Mouse (Mus musculus): ENCODE data around the gene Med25. TPM values are rescaled to one million over a fixed set of nuclear protein-coding genes. Genes with fewer than 3 reads are reported as not detected.

The Med25 gene
- polyA plus RNA-seq, 1 experiment from 2014 or later: 64.4 TPM

GRCm38 (mm10) chr7:44828706-44829105 lies 63.8 kb downstream of the Med25 start:
- no peak for ATAC-seq (ENCODE audit: low FRiP score, low TSS enrichment)
- Histone ChIP-seq H3K9me3 (ENCODE audit: control insufficient read depth, low read length) (no peaks in the 10 kb centered on the region), H3K27me3 (ENCODE audit: control insufficient read depth, insufficient read depth, low read length) (no peaks in the 10 kb centered on the region), H3K9ac (ENCODE audit: low read length) (no peak overlapping the region), H3K4me1 (replicated peaks; ENCODE audit: control insufficient read depth, insufficient read depth) (no peaks in the 10 kb centered on the region), H3K4me3 (ENCODE audit: low read depth, low read length) (no peak overlapping the region), H3K4me2 (replicated peaks; ENCODE audit: low read depth) (no peak overlapping the region), H3K36me3 (ENCODE audit: control insufficient read depth, insufficient read depth, low read length) (peaks cover 24% of the 10 kb centered on the region), H3K27ac (replicated peaks) (no peak overlapping the region)
- TF ChIP-seq CTCF (IDR thresholded peaks at IDR 0.05; ENCODE audit: low read depth) (no peak), EP300 (optimal IDR thresholded peaks at IDR 0.05) (no peak)
- WGBS: 94% methylated on average over 5 of the region's 5 CpGs
- no peak for DNase-seq (ENCODE audit: low spot score)

GRCm38 (mm10) chr7:44826771-44827170 lies 65.7 kb downstream of the Med25 start:
- H3K4me1 ChIP-seq (replicated peaks; ENCODE audit: control insufficient read depth, insufficient read depth): no peaks in the 10 kb centered on the region
- no peak overlapping the region for H3K9ac ChIP-seq (ENCODE audit: low read length)
- ATAC-seq (ENCODE audit: low FRiP score, low TSS enrichment) (no peak), DNase-seq (ENCODE audit: low spot score) (no peak)
- peaks cover 24% of the 10 kb centered on the region for H3K36me3 ChIP-seq (ENCODE audit: control insufficient read depth, insufficient read depth, low read length)
- no peaks in the 10 kb centered on the region for H3K27me3 ChIP-seq (ENCODE audit: control insufficient read depth, insufficient read depth, low read length)
- no peak overlapping the region for H3K4me3 ChIP-seq (ENCODE audit: low read depth, low read length)
- TF ChIP-seq EP300 (optimal IDR thresholded peaks at IDR 0.05): no peak
- no peak overlapping the region for H3K4me2 ChIP-seq (replicated peaks; ENCODE audit: low read depth)
- H3K9me3 ChIP-seq (ENCODE audit: control insufficient read depth, low read length): no peaks in the 10 kb centered on the region
- no peak overlapping the region for H3K27ac ChIP-seq (replicated peaks)
- WGBS: 55% methylated on average over 3 of the region's 3 CpGs

MicroRNAs encoded within 50 kb of the gene (microRNA counts, 519-probe panel; counts per million panel counts)
- microRNA mmu-miR-707: not detected

Small RNA genes lying within 50 kb of the gene (microRNA-seq; reads per million reads assigned to microRNA genes)
- not detected for gene Mir707

Other genes with a start within 250 kb of the Med25 start
- gene Myh14, start 221.9 kb downstream of the Med25 start, polyA plus RNA-seq (2015; fragmentation: Nextera tagmentation; extraction: Ambion mirVana): 28.1 and 28.4 TPM in 2 replicates
- gene Izumo2, start 184.0 kb downstream of the Med25 start, polyA plus RNA-seq (2015; fragmentation: Nextera tagmentation; extraction: Ambion mirVana): not detected in 2 replicates
- 21.7 and 22.3 TPM in 2 replicates for gene Vrk3, start 144.3 kb downstream of the Med25 start, polyA plus RNA-seq (2015; fragmentation: Nextera tagmentation; extraction: Ambion mirVana)
- gene Zfp473, start 141.7 kb downstream of the Med25 start, polyA plus RNA-seq (2015; fragmentation: Nextera tagmentation; extraction: Ambion mirVana): 0.30 and 0.42 TPM in 2 replicates
- 33.4 and 34.9 TPM in 2 replicates for gene Nup62, start 76.6 kb downstream of the Med25 start, polyA plus RNA-seq (2015; fragmentation: Nextera tagmentation; extraction: Ambion mirVana)
- gene Il4i1, start 76.3 kb downstream of the Med25 start, polyA plus RNA-seq (2015; fragmentation: Nextera tagmentation; extraction: Ambion mirVana): 0.69 and 0.75 TPM in 2 replicates
- 7.3 and 7.7 TPM in 2 replicates for gene Atf5, start 76.1 kb downstream of the Med25 start, polyA plus RNA-seq (2015; fragmentation: Nextera tagmentation; extraction: Ambion mirVana)
- 70.8 and 75.2 TPM in 2 replicates for gene Akt1s1, start 43.7 kb downstream of the Med25 start, polyA plus RNA-seq (2015; fragmentation: Nextera tagmentation; extraction: Ambion mirVana)
- 45.4 and 48.0 TPM in 2 replicates for gene Tbc1d17, start 43.6 kb downstream of the Med25 start, polyA plus RNA-seq (2015; fragmentation: Nextera tagmentation; extraction: Ambion mirVana)
- gene Pnkp, start 35.6 kb downstream of the Med25 start, polyA plus RNA-seq (2015; fragmentation: Nextera tagmentation; extraction: Ambion mirVana): 23.5 and 25.7 TPM in 2 replicates
- gene Ptov1, start 22.9 kb downstream of the Med25 start, polyA plus RNA-seq (2015; fragmentation: Nextera tagmentation; extraction: Ambion mirVana): 159 and 179 TPM in 2 replicates
- 13.1 and 15.6 TPM in 2 replicates for gene Fuz, start 3.4 kb upstream of the Med25 start, polyA plus RNA-seq (2015; fragmentation: Nextera tagmentation; extraction: Ambion mirVana)
- gene Ap2a1, start 36.8 kb upstream of the Med25 start, polyA plus RNA-seq (2015; fragmentation: Nextera tagmentation; extraction: Ambion mirVana): 29.3 and 33.9 TPM in 2 replicates
- gene Tsks, start 50.5 kb upstream of the Med25 start, polyA plus RNA-seq (2015; fragmentation: Nextera tagmentation; extraction: Ambion mirVana): 0.08 TPM in 1 of 2 replicates, not detected in the other
- gene Cpt1c, start 82.1 kb upstream of the Med25 start, polyA plus RNA-seq (2015; fragmentation: Nextera tagmentation; extraction: Ambion mirVana): 5.6 and 7.3 TPM in 2 replicates
- gene Prmt1, start 93.9 kb upstream of the Med25 start, polyA plus RNA-seq (2015; fragmentation: Nextera tagmentation; extraction: Ambion mirVana): 181 and 185 TPM in 2 replicates
- 55.7 and 59.8 TPM in 2 replicates for gene Irf3, start 104.9 kb upstream of the Med25 start, polyA plus RNA-seq (2015; fragmentation: Nextera tagmentation; extraction: Ambion mirVana)
- 23.0 and 23.4 TPM in 2 replicates for gene Bcl2l12, start 106.0 kb upstream of the Med25 start, polyA plus RNA-seq (2015; fragmentation: Nextera tagmentation; extraction: Ambion mirVana)
- gene Scaf1, start 123.7 kb upstream of the Med25 start, polyA plus RNA-seq (2015; fragmentation: Nextera tagmentation; extraction: Ambion mirVana): 14.9 and 18.6 TPM in 2 replicates
- gene Rras, start 125.2 kb upstream of the Med25 start, polyA plus RNA-seq (2015; fragmentation: Nextera tagmentation; extraction: Ambion mirVana): 81.5 and 87.2 TPM in 2 replicates
- 3.4 and 3.8 TPM in 2 replicates for gene Prr12, start 160.2 kb upstream of the Med25 start, polyA plus RNA-seq (2015; fragmentation: Nextera tagmentation; extraction: Ambion mirVana)
- 43.0 and 44.1 TPM in 2 replicates for gene Nosip, start 169.7 kb upstream of the Med25 start, polyA plus RNA-seq (2015; fragmentation: Nextera tagmentation; extraction: Ambion mirVana)
- gene Prrg2, start 170.0 kb upstream of the Med25 start, polyA plus RNA-seq (2015; fragmentation: Nextera tagmentation; extraction: Ambion mirVana): 33.6 and 37.4 TPM in 2 replicates
- gene Rcn3, start 199.5 kb upstream of the Med25 start, polyA plus RNA-seq (2015; fragmentation: Nextera tagmentation; extraction: Ambion mirVana): 157 and 176 TPM in 2 replicates
- gene Fcgrt, start 211.1 kb upstream of the Med25 start, polyA plus RNA-seq (2015; fragmentation: Nextera tagmentation; extraction: Ambion mirVana): 76.1 and 76.9 TPM in 2 replicates
- gene Rps11, start 231.7 kb upstream of the Med25 start, polyA plus RNA-seq (2015; fragmentation: Nextera tagmentation; extraction: Ambion mirVana): 1,142 and 1,191 TPM in 2 replicates
- gene Rpl13a, start 236.0 kb upstream of the Med25 start, polyA plus RNA-seq (2015; fragmentation: Nextera tagmentation; extraction: Ambion mirVana): 1,442 and 1,485 TPM in 2 replicates
- 0.17 and 1.1 TPM in 2 replicates for gene Gm45713, start 243.5 kb upstream of the Med25 start, polyA plus RNA-seq (2015; fragmentation: Nextera tagmentation; extraction: Ambion mirVana)
- gene Flt3l, start 243.7 kb upstream of the Med25 start, polyA plus RNA-seq (2015; fragmentation: Nextera tagmentation; extraction: Ambion mirVana): 2.2 and 2.3 TPM in 2 replicates